Mouse (Mus musculus) erythroblast, embryonic 14.5 days (primary cell): Measurements from ENCODE around the gene Vmn1r223.
"Not testable (repeated sequence)": the region's sequence is repeated elsewhere in the genome, so short reads cannot be mapped to it uniquely, and the experiment has no call there.

Source experiments
- GATA1 ChIP-seq: IDR thresholded peaks from 2 replicates; pipeline ENCODE4 v1.6.1; 2012; ENCODE audit warnings: low read length, inconsistent platforms, mixed read lengths
- TAL1 ChIP-seq: IDR thresholded peaks from 3 replicates; pipeline ENCODE4 v1.6.1; 2012; ENCODE audit warnings: low read length, inconsistent platforms, mixed read lengths

GRCm38 (mm10) chr13:23268606-23269005, 21.7 kb downstream of the Vmn1r223 start:
- not testable (repeated sequence) for TF ChIP-seq TAL1, GATA1
